Mouse (Mus musculus) lung, adult 18-20 months (tissue): ENCODE measurements around the gene Crebzf.

Experiments
- DNase-seq, 2 experiments: peaks; one replicate each; pipeline ENCODE4 v3.0.0; 2022; ENCODE audit warnings: mixed read lengths in 2 of 2

Gene Crebzf

GRCm38 (mm10) chr7:90482607-90483006, 40.1 kb downstream of the Crebzf start:
- DNase-seq, result no peak
